Mouse (Mus musculus): ENCODE data around the gene Prkci.

- TF ChIP-seq CTCF (IDR thresholded peaks at IDR 0.05; ENCODE audit: borderline replicate concordance, insufficient read depth, low read depth, low read length) = no peak
- no peak for TF ChIP-seq POLR2A (IDR thresholded peaks at IDR 0.05; ENCODE audit: borderline replicate concordance, insufficient read depth, low read length)
These were observed 43.9 kb upstream of the Prkci start for GRCm38 (mm10) chr3:30951652-30952051.
